Mouse (Mus musculus) MEL (cell line): Measurements from ENCODE around the gene Prim1. TPM values are rescaled to one million over a fixed set of nuclear protein-coding genes. Genes with fewer than 3 reads are reported as not detected.
A peak's percentile ranks its signal among the peaks of the same experiment; 100 is the strongest.

ENCODE experiments used
- DNase-seq: peaks from one replicate; pipeline ENCODE4 v3.0.0; 2011; ENCODE audit warnings: low read depth, low spot score
- H3K27ac ChIP-seq: 2 replicates; pipeline ENCODE4 v1.5.1; 2012; ENCODE audit warnings: low read depth, mild to moderate bottlenecking, control low read depth, low read length, moderate library complexity; ENCODE audit not compliant: control insufficient read depth
- H3K27me3 ChIP-seq, 2 experiments: fragments of 150-350 bp in 1 of 2; sonication (generic) in 1 of 2; 2 replicates each; pipeline ENCODE4 v1.6.1; 2012; ENCODE audit warnings: low read length in 2 of 2, mild to moderate bottlenecking in 2 of 2, improper control_type of control experiment in 1 of 2, moderate library complexity in 1 of 2; ENCODE audit not compliant: insufficient read depth in 2 of 2, control insufficient read depth in 1 of 2
- H3K36me3 ChIP-seq, 2 experiments: 2 replicates each; pipeline ENCODE4 v1.6.1; 2012 to 2014; ENCODE audit warnings: low read length in 2 of 2, improper control_type of control experiment in 1 of 2, inconsistent platforms in 1 of 2, mild to moderate bottlenecking in 1 of 2; ENCODE audit not compliant: insufficient read depth in 2 of 2, control insufficient read depth in 1 of 2
- H3K4me1 ChIP-seq, 2 experiments: fragments of 150-350 bp in 1 of 2; sonication (generic) in 1 of 2; 2 replicates each; pipeline ENCODE4 v1.6.1; 2012; ENCODE audit warnings: low read length in 2 of 2, improper control_type of control experiment in 1 of 2, mild to moderate bottlenecking in 1 of 2; ENCODE audit not compliant: insufficient read depth in 2 of 2, control insufficient read depth in 1 of 2
- H3K4me3 ChIP-seq, 2 experiments: fragments of 150-350 bp in 1 of 2; sonication (generic) in 1 of 2; 2 replicates each; pipeline ENCODE4 v1.5.1; 2012; ENCODE audit warnings: low read depth in 2 of 2, low read length in 2 of 2, mild to moderate bottlenecking in 2 of 2, moderate library complexity in 2 of 2, control low read depth in 1 of 2, improper control_type of control experiment in 1 of 2; ENCODE audit not compliant: control insufficient read depth in 1 of 2, insufficient read depth in 1 of 2
- H3K79me2 ChIP-seq: 2 replicates; pipeline ENCODE4 v1.6.1; 2012; ENCODE audit warnings: mild to moderate bottlenecking, low read length, moderate library complexity; ENCODE audit not compliant: control insufficient read depth, poor library complexity, insufficient read depth
- H3K9ac ChIP-seq: 2 replicates; pipeline ENCODE4 v1.6.1; 2012; ENCODE audit warnings: low read depth, mild to moderate bottlenecking, control low read depth, low read length, moderate library complexity; ENCODE audit not compliant: control insufficient read depth, poor library complexity, severe bottlenecking
- H3K9me3 ChIP-seq: fragments of 150-350 bp; sonication (generic); replicated peaks from 2 replicates; pipeline ENCODE4 v1.6.1; 2012; ENCODE audit warnings: mild to moderate bottlenecking, low read length, improper control_type of control experiment, moderate library complexity; ENCODE audit not compliant: insufficient read depth
- CHD1 ChIP-seq: IDR thresholded peaks from 2 replicates; pipeline ENCODE4 v1.6.1; 2012; ENCODE audit warnings: low read depth, mild to moderate bottlenecking, inconsistent platforms, low read length, improper control_type of control experiment
- CTCF ChIP-seq, 3 experiments: IDR thresholded peaks in 2 of 3; conservative IDR thresholded peaks in 1 of 3; 2 replicates each; pipeline ENCODE4 v1.5.1; 2011 to 2012; ENCODE audit warnings: low read length in 3 of 3, low read depth in 2 of 3, mild to moderate bottlenecking in 2 of 3, improper control_type of control experiment in 1 of 3, inconsistent platforms in 1 of 3, mixed read lengths in 1 of 3, moderate library complexity in 1 of 3; ENCODE audit not compliant: control insufficient read depth in 1 of 3, insufficient read depth in 1 of 3, poor library complexity in 1 of 3, severe bottlenecking in 1 of 3
- E2F4 ChIP-seq: IDR thresholded peaks from 2 replicates; pipeline ENCODE4 v1.6.1; 2011; ENCODE audit warnings: low read depth, low read length, improper control_type of control experiment, borderline replicate concordance
- ETS1 ChIP-seq: IDR thresholded peaks from 2 replicates; pipeline ENCODE4 v1.6.1; 2012; ENCODE audit warnings: low read depth, mild to moderate bottlenecking, inconsistent platforms, low read length, improper control_type of control experiment, moderate library complexity
- KAT2A ChIP-seq: conservative IDR thresholded peaks from 2 replicates; pipeline ENCODE4 v1.6.1; 2012; ENCODE audit warnings: low read depth, low read length, improper control_type of control experiment, inconsistent platforms
- MEF2A ChIP-seq: IDR thresholded peaks from 2 replicates; pipeline ENCODE4 v1.6.1; 2014; ENCODE audit warnings: low read depth, mild to moderate bottlenecking, inconsistent platforms, low read length, improper control_type of control experiment; ENCODE audit not compliant: poor library complexity, insufficient replicate concordance, severe bottlenecking; ENCODE audit errors: extremely low read depth
- POLR2AphosphoS5 ChIP-seq: IDR thresholded peaks from 2 replicates; pipeline ENCODE4 v1.6.1; 2012; ENCODE audit warnings: low read depth, borderline replicate concordance, mild to moderate bottlenecking, inconsistent platforms, low read length, moderate library complexity, mixed read lengths
- RAD21 ChIP-seq: IDR thresholded peaks from 2 replicates; pipeline ENCODE4 v1.6.1; 2011; ENCODE audit warnings: mild to moderate bottlenecking, low read depth, low read length, improper control_type of control experiment
- SMC3 ChIP-seq: IDR thresholded peaks from 2 replicates; pipeline ENCODE4 v1.6.1; 2011; ENCODE audit warnings: low read depth, low read length, improper control_type of control experiment
- TAL1 ChIP-seq: IDR thresholded peaks from 2 replicates; pipeline ENCODE4 v1.6.1; 2012; ENCODE audit warnings: mild to moderate bottlenecking, inconsistent platforms, low read length, moderate library complexity, mixed read lengths
- USF1 ChIP-seq: IDR thresholded peaks from 2 replicates; pipeline ENCODE4 v1.6.1; 2014; ENCODE audit warnings: low read depth, mild to moderate bottlenecking, inconsistent platforms, low read length, improper control_type of control experiment, moderate library complexity
- USF2 ChIP-seq, 2 experiments: IDR thresholded peaks; 2 replicates each; pipeline ENCODE4 v1.6.1; 2011 to 2012; ENCODE audit warnings: improper control_type of control experiment in 2 of 2, low read length in 2 of 2, borderline replicate concordance in 1 of 2, inconsistent platforms in 1 of 2, low read depth in 1 of 2, mild to moderate bottlenecking in 1 of 2; ENCODE audit not compliant: insufficient read depth in 1 of 2
- ZC3H11A ChIP-seq: IDR thresholded peaks from 2 replicates; pipeline ENCODE4 v1.6.1; 2012; ENCODE audit warnings: low read depth, mild to moderate bottlenecking, inconsistent platforms, low read length, improper control_type of control experiment
- polyA plus RNA-seq, 2 experiments: library from polyadenylated mRNA; stranded (reverse) in 1 of 2; unstranded in 1 of 2; fragments of >175 nt in 1 of 2; fragments of >200 nt in 1 of 2; gene quantifications; 2 replicates each; pipeline versions ENCODE4 v1.2.1 to v1.2.4; 2012; ENCODE audit warnings: low replicate concordance in 2 of 2, low read depth in 1 of 2; ENCODE audit not compliant: insufficient read length in 2 of 2, insufficient read depth in 1 of 2, missing spikeins in 1 of 2
- total RNA-seq: library from RNA; depleted of rRNA; stranded (reverse); fragments of 300-350 nt; gene quantifications from 2 replicates; pipeline ENCODE4 v1.2.3, GENCODE M21; 2012

Prim1 gene
- total and polyA plus RNA-seq, 3 experiments, result 71.5 to 74.0 TPM; not detected in 1

DNA sequence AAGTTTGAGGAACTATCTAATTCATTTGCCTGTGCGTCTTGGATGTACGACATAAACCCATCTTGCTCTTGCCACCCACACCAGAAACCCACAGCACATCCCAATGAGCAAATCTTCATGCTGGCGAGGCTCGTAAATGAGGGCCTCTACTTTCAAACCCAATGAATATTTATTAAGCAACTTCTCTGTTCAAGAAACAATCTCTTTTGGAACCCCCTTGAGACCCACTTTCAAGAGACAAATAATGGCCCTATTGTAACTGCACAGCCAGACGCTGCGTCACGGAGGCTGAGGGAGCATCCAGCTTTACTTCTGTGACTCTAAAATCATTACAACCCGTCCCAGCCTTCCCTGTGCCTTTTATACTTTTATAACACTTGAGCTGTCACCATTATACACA is 29.4 kb upstream of the Prim1 start:
- H3K4me1 ChIP-seq, result no peaks in the 10 kb centered on the region
- H3K79me2 ChIP-seq, result no peaks in the 10 kb centered on the region
- TF ChIP-seq CHD1 (no peak), E2F4 (no peak), TAL1 (no peak)

GRCm38 (mm10) chr10:127996690-127997089 is 18.3 kb upstream of the Prim1 start:
- no peak overlapping the region for H3K27ac ChIP-seq
- H3K9ac ChIP-seq, result no peak overlapping the region
- DNase-seq, result no peak
- no peaks in the 10 kb centered on the region for H3K36me3 ChIP-seq
- H3K9me3 ChIP-seq, result no peaks in the 10 kb centered on the region
- H3K4me3 ChIP-seq, result no peak overlapping the region
- H3K27me3 ChIP-seq, result peaks cover 2% of the 10 kb centered on the region in 2 experiments; a peak in 3 of 4 replicates
- TF ChIP-seq CHD1 (no peak), USF2 (IDR thresholded peaks at IDR 0.05; ENCODE audit: borderline replicate concordance in 1 of 2, insufficient read depth in 1 of 2, low read depth in 1 of 2, low read length in 2 of 2) (no peak), KAT2A (no peak), SMC3 (no peak), POLR2AphosphoS5 (no peak), ZC3H11A (no peak), MEF2A (no peak)
- no peaks in the 10 kb centered on the region for H3K4me1 ChIP-seq
- H3K79me2 ChIP-seq, result no peaks in the 10 kb centered on the region

More for the DNA sequence above, 29.4 kb upstream of the Prim1 start:
- peaks cover 9 to 18% of the 10 kb centered on the region in 2 experiments for H3K27me3 ChIP-seq
- H3K9me3 ChIP-seq, result no peaks in the 10 kb centered on the region
- H3K9ac ChIP-seq, result no peak overlapping the region
- H3K36me3 ChIP-seq, result no peaks in the 10 kb centered on the region
- no peak for DNase-seq
- no peak overlapping the region for H3K27ac ChIP-seq
- H3K4me3 ChIP-seq, result no peak overlapping the region

DNA sequence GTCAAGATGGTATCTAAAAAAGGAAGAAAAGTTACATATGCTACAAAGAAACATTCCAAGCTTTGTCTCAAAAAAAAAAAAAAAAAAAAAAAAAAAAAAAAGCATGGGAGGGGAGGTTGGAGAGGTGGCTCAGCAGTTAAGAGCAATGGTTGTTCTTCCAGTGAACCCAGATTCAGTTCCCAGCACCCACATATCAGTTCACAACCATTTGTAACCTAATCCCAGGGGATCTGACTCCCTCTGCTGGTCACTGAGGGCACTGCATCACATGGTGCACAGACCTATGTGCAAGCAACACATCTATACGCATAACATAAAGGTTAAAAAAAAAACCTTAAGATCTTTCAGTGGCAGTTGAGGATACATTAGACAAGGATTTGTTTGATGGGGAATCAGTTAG is 16.7 kb upstream of the Prim1 start:
- TF ChIP-seq ETS1 (no peak), RAD21 (peak; percentile 18), MEF2A (no peak), CTCF (IDR thresholded peaks at IDR 0.05 in 2 of 3, conservative IDR thresholded peaks at IDR 0.05 in 1 of 3; ENCODE audit: control insufficient read depth in 1 of 3, insufficient read depth in 1 of 3, low read depth in 2 of 3, low read length in 3 of 3, poor library complexity in 1 of 3, severe bottlenecking in 1 of 3) (peak; percentile 58 to 77 (median 64)), USF1 (peak; percentile 32; the same call in 1 of the 2 replicates), SMC3 (peak; percentile 44)
- no peaks in the 10 kb centered on the region for H3K79me2 ChIP-seq

More for the DNA sequence above, 16.7 kb upstream of the Prim1 start:
- peak; percentile 48 for DNase-seq
- no peak overlapping the region for H3K27ac ChIP-seq
- peaks cover 4% of the 10 kb centered on the region in 2 experiments; a peak in 3 of 4 replicates for H3K27me3 ChIP-seq
- no peaks in the 10 kb centered on the region for H3K4me1 ChIP-seq
- no peak overlapping the region for H3K9ac ChIP-seq
- no peaks in the 10 kb centered on the region for H3K9me3 ChIP-seq
- no peaks in the 10 kb centered on the region for H3K36me3 ChIP-seq
- no peak overlapping the region for H3K4me3 ChIP-seq
